Mouse (Mus musculus) left cerebral cortex, adult 2 months (tissue): Measurements from ENCODE around the gene Nebl. TPM values are rescaled to one million over a fixed set of nuclear protein-coding genes. Genes with fewer than 3 reads are reported as not detected.

Experiments
- DNase-seq, 2 experiments: peaks; one replicate each; pipeline ENCODE4 v3.0.0; 2021 to 2022; ENCODE audit warnings: low spot score in 2 of 2, mixed read lengths in 1 of 2; ENCODE audit errors: extremely low spot score in 1 of 2
- H3K27ac ChIP-seq: fragments of 200-600 bp; 2 replicates; pipeline ENCODE4 v1.8.1; 2022
- H3K4me3 ChIP-seq: fragments of 200-600 bp; 2 replicates; pipeline ENCODE4 v1.8.1; 2022
- CTCF ChIP-seq: fragments of 200-600 bp; IDR thresholded peaks from 2 replicates; pipeline ENCODE4 v1.8.1; 2022; ENCODE audit warnings: antibody characterized with exemption, mild to moderate bottlenecking, moderate library complexity
- intact Hi-C: fragments of 180-260 bp; cut with DNase I; formaldehyde crosslinking; loops from one replicate; pipeline ENCODE4 v1.15.1; 2025
- total RNA-seq, 2 experiments: library from RNA; stranded (reverse); gene quantifications; 2 replicates each; pipeline ENCODE4 v1.2.3; 2021

Nebl gene
- total RNA-seq, 2 experiments from 2014 or later, result 80.3 to 80.9 TPM

GRCm38 (mm10) chr2:17705964-17706363 is 25.3 kb downstream of the Nebl start:
- intact Hi-C loops, result no loop called here
- Histone ChIP-seq H3K27ac (no peak overlapping the region), H3K4me3 (no peak overlapping the region)
- no peak for TF ChIP-seq CTCF
- DNase-seq, result no peak

DNA sequence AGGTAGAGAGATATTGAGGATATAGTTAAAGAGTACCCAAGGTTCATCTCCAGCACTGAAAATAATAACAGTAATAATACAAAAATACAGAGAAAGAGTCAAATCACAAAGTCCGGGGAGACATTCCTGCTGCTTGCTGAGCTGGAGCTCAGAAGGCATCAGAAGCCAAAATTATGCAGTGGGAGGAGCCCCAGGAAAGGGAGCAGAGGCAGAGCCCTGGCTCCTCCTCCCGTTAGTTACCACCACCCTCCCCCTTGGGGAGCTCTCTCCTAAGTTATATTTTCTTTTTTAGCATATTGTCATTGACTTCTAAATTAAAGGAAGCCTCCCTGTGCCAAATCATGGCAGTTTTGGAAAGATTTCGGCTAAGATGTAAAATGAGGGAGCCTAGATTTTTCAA is 25.8 kb downstream of the Nebl start:
- Histone ChIP-seq H3K27ac (no peak overlapping the region), H3K4me3 (no peak overlapping the region)
- intact Hi-C loops, result no loop called here

GRCm38 (mm10) chr2:17703170-17703512 is 28.1 kb downstream of the Nebl start:
- no peak for TF ChIP-seq CTCF
- DNase-seq, result no peak
- Histone ChIP-seq H3K4me3 (no peak overlapping the region), H3K27ac (no peak overlapping the region)
- intact Hi-C loops, result no loop called here

More for the DNA sequence above, 25.8 kb downstream of the Nebl start:
- no peak for DNase-seq
- TF ChIP-seq CTCF, result no peak

GRCm38 (mm10) chr2:17702481-17703169 is 28.6 kb downstream of the Nebl start:
- DNase-seq, result no peak
- no peak for TF ChIP-seq CTCF
- 0 out of 2 replicates have a peak overlapping the region, but pooled peaks have one; percentile 19 for H3K27ac ChIP-seq
- intact Hi-C loops, result no loop called here
- no peak overlapping the region for H3K4me3 ChIP-seq

DNA sequence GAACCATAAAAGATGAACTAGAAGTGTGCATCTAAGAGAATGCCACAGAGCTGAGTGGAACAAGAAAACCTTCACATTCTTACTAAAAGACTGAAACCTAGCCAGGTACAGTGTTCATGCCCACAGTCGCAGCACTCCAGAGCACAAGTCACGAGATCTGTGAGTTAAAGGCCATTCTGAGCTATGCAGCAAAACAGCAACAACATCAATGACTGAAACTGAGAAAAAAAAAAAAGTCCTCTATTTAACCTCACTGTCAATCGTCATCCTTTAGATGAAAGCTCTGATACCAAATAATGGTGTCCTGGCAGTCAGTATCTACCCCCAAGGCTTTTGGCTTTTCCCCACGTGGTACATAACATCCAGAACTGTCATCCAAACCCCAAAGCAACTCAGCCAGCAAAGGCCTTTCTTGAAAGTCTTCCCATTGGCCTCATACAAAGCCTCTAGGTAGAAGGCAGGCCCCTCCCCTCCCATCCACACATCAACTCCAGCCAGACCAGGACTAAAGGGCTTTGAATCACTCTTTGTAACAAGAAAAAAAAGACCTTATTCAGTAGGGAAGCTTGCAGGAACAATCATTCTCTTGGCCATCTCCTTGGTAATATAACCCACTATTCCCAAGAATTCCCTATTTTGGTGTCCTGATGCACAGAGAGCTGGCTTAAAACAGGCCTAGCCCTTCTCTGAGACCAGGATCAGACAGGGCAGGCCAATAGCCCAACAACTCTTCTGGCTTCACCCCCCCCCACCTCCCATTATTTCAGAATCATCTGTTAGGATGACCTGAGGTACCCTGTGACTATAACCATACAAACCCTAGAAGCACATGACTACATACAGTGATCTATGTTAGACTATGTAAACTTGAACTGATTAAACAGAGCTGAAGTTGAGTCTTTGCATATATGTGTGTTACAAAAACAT is 32.8 kb downstream of the Nebl start:
- no peak overlapping the region for H3K27ac ChIP-seq
- intact Hi-C loops, result no loop called here
- DNase-seq, result no peak

DNA sequence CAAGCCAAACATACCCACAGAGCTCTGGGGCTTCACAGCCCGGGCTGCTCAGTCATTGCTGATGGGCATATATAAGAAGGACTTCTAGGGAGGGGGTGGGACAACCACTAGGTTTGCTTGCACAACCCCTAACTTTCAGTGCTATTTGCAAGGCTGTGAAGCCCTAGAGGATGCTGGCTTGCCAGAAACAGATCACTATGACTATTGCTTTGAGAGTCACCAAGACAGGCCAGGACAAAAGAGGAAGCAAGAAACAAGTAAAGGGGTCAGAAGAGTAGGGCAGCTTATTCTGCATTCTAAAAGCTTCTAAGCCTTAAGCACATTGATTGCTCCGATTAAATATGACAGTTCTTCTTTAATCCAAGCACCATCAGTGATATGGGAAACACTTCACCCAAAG is 38.3 kb downstream of the Nebl start:
- H3K27ac ChIP-seq, result no peak overlapping the region
- no peak for DNase-seq
- intact Hi-C loops, result no loop called here
- no peak for TF ChIP-seq CTCF
- no peak overlapping the region for H3K4me3 ChIP-seq

More for the DNA sequence above, 32.8 kb downstream of the Nebl start:
- no peak for TF ChIP-seq CTCF
- no peak overlapping the region for H3K4me3 ChIP-seq

GRCm38 (mm10) chr2:17690264-17690663 is 41.0 kb downstream of the Nebl start:
- no peak overlapping the region for H3K27ac ChIP-seq
- TF ChIP-seq CTCF, result no peak
- H3K4me3 ChIP-seq, result no peak overlapping the region
- no peak for DNase-seq
- intact Hi-C loops, result no loop called here

GRCm38 (mm10) chr2:17687141-17687540 is 44.1 kb downstream of the Nebl start:
- intact Hi-C loops, result no loop called here
- Histone ChIP-seq H3K27ac (no peak overlapping the region), H3K4me3 (no peak overlapping the region)
- DNase-seq, result no peak
- no peak for TF ChIP-seq CTCF

- Histone ChIP-seq H3K4me3 (no peak overlapping the region), H3K27ac (peak overlapping the region; percentile 70)
- intact Hi-C loops, result no loop called here
- TF ChIP-seq CTCF, result no peak
- no peak for DNase-seq
Measured at GRCm38 (mm10) chr2:17683326-17684040, 47.8 kb downstream of the Nebl start.

DNA sequence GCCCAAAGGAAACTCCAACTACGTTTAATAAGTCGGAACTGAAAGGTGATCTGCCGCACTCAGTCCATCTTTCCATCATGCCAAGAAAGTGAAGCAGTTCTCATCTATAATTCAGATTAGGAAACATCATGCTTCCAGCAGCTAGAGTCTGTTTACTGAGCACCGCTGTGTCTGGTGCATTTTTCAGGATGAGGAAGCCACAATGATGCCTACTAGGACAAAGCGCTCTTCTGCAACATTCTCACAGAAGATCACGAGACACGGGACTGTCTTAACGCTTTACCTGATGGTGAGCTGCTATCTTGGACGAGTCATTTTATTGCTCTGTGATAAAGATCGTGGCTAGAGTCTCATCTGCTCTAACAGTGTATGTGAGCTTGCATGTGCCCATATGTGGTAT is 59.1 kb downstream of the Nebl start:
- DNase-seq, result no peak
- intact Hi-C loops, result no loop called here
- no peak overlapping the region for H3K4me3 ChIP-seq
- H3K27ac ChIP-seq, result no peak overlapping the region
- TF ChIP-seq CTCF, result no peak

GRCm38 (mm10) chr2:17671566-17671965 is 59.7 kb downstream of the Nebl start:
- no peak overlapping the region for H3K27ac ChIP-seq
- no peak for TF ChIP-seq CTCF
- intact Hi-C loops, result no loop called here
- no peak for DNase-seq
- no peak overlapping the region for H3K4me3 ChIP-seq

GRCm38 (mm10) chr2:17669953-17670352 is 61.3 kb downstream of the Nebl start:
- H3K27ac ChIP-seq, result peak overlapping the region; percentile 33
- peak overlapping the region; percentile 36 for H3K4me3 ChIP-seq
- no peak for TF ChIP-seq CTCF
- intact Hi-C loops, result no loop called here
- peak in 1 of 2 experiments; percentile 38 for DNase-seq
